Mouse (Mus musculus): ENCODE data around the gene Arnt2. TPM values are rescaled to one million over a fixed set of nuclear protein-coding genes. Genes with fewer than 3 reads are reported as not detected.

Arnt2 gene
- total and polyA plus RNA-seq, 2 experiments from 2014 or later, result 44.6 to 126 TPM

DNA sequence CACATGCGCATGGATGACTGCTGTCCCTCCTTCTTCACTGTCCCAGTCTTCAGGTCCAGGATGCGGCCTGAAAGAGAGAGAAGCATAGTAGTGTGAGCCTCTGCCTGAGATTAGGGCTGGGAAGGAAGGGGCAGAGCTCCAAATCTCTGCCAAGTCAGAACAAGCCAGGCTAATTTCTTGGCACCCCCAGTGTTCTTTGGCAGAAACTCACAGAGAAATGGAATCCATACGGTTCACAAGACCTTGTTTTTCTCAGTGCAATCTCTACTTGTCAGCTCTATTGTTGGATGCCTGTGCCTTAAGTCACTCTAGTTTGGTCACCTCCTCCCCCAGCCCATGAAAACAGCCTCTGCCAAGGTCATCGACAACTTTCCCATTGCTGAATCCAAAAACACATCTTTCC is 99.1 kb downstream of the Arnt2 start:
- H3K27me3 ChIP-seq (ENCODE audit: insufficient read depth, low read length), result no peaks in the 10 kb centered on the region
- no peak for TF ChIP-seq CTCF (IDR thresholded peaks at IDR 0.05; ENCODE audit: low read depth)
- H3K4me3 ChIP-seq (ENCODE audit: low read length), result no peak overlapping the region
- 50% methylated on average over 4 of the region's 4 CpGs for WGBS
- H3K9me3 ChIP-seq (ENCODE audit: low read length), result no peaks in the 10 kb centered on the region
- H3K4me2 ChIP-seq (ENCODE audit: low read depth, low read length), result no peak overlapping the region
- ATAC-seq, result no peak
- H3K36me3 ChIP-seq (ENCODE audit: insufficient read depth, low read length), result no peaks in the 10 kb centered on the region
- H3K27ac ChIP-seq, result no peak overlapping the region
- DNase-seq (ENCODE audit: low spot score), result peak; percentile 65
- no peak overlapping the region for H3K9ac ChIP-seq (replicated peaks; ENCODE audit: low read length)
- H3K4me1 ChIP-seq (ENCODE audit: insufficient read depth, low read length), result no peaks in the 10 kb centered on the region

DNA sequence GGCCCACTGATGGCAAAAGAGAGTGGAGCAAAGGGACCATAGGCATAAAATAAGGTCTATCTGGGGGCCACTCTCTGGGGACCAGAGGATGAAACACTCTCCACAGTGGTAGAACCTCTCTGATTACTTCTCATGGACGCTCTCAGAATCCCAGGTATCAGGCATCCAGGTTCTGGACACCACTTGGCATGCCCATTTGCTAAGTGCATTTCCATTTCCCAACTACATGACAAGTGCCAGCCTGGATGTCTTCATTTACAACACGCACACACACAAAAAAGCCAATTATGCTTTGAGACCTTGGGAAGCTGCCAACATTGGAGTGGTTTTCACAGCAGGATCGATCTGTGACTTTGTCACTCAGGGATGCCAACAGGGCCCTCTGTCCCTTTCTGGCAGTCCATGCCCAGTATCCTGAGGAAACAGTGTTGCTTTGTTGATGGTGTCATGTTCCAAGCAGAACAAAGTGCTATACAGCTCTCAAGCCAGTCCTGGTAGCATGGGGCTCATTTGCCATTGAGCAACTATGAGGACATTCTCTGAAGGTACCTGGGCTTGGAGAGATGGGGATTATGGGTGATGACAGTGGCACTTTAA is 102.5 kb downstream of the Arnt2 start:
- TF ChIP-seq CTCF (IDR thresholded peaks at IDR 0.05; ENCODE audit: low read depth), result no peak
- DNase-seq (ENCODE audit: low spot score), result peak; percentile 76
- WGBS, result 48% methylated on average over 3 of the region's 3 CpGs
- Histone ChIP-seq H3K27me3 (ENCODE audit: insufficient read depth, low read length) (no peaks in the 10 kb centered on the region), H3K27ac (no peak overlapping the region), H3K4me3 (ENCODE audit: low read length) (no peak overlapping the region), H3K36me3 (ENCODE audit: insufficient read depth, low read length) (peaks cover 3% of the 10 kb centered on the region; the same call in 1 of the 2 replicates), H3K4me2 (ENCODE audit: low read depth, low read length) (no peak overlapping the region), H3K9me3 (ENCODE audit: low read length) (no peaks in the 10 kb centered on the region), H3K4me1 (ENCODE audit: insufficient read depth, low read length) (no peaks in the 10 kb centered on the region), H3K9ac (replicated peaks; ENCODE audit: low read length) (no peak overlapping the region)
- peak; percentile 88 for ATAC-seq

DNA sequence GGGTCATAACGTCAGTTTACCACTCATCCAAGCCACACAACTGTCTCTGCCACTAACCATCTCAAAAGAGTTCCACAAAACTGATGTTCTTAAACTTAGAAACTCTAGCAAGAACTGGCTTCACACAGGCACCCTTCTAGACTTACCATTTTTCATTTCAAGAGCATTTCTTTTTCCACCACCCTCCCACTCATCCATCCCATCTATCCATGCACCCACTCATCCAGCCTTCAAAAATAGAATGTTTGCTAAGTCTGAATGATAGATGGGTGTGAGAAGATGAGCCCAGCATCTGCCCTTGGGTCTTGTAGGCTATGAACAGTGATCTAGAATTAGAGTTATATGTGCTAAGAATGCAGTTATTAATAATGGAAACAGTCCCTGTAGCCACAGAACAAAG is 109.7 kb downstream of the Arnt2 start:
- H3K9me3 ChIP-seq (ENCODE audit: low read length), result no peaks in the 10 kb centered on the region
- no peak overlapping the region for H3K4me3 ChIP-seq (ENCODE audit: low read length)
- H3K27me3 ChIP-seq (ENCODE audit: insufficient read depth, low read length), result no peaks in the 10 kb centered on the region
- H3K36me3 ChIP-seq (ENCODE audit: insufficient read depth, low read length), result peaks cover 1% of the 10 kb centered on the region; the same call in 1 of the 2 replicates
- no peak overlapping the region for H3K27ac ChIP-seq
- DNase-seq (ENCODE audit: low spot score) (no peak), ATAC-seq (no peak)
- H3K4me2 ChIP-seq (ENCODE audit: low read depth, low read length), result no peak overlapping the region
- H3K4me1 ChIP-seq (ENCODE audit: insufficient read depth, low read length), result no peaks in the 10 kb centered on the region
- 86% methylated on average over 1 of the region's 1 CpGs for WGBS
- no peak for TF ChIP-seq CTCF (IDR thresholded peaks at IDR 0.05; ENCODE audit: low read depth)
- H3K9ac ChIP-seq (replicated peaks; ENCODE audit: low read length), result no peak overlapping the region

DNA sequence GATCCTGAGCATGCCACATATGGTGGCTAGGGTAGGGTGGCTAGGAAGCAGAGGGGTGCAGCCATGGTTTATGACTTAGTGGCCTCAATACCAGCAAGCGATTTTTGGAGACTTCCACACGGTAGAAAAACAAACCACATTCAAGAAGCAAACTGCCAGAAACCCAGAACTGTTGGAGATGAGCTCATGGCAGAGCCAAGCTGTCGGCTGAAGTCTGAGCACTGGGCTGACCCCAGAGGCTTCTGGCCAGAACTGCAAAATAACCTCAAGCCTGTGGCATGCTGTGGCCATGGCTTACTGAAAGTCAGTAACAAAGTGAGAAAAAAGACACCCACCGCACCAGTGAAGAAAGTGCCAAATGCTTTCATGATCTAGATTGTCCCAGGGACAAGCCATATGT is 110.4 kb downstream of the Arnt2 start:
- WGBS, result 80% methylated on average over 4 of the region's 4 CpGs
- no peak for DNase-seq (ENCODE audit: low spot score)
- no peak overlapping the region for H3K27ac ChIP-seq
- no peak for TF ChIP-seq CTCF (IDR thresholded peaks at IDR 0.05; ENCODE audit: low read depth)
- no peaks in the 10 kb centered on the region; the same call in 1 of the 2 replicates for H3K36me3 ChIP-seq (ENCODE audit: insufficient read depth, low read length)
- H3K4me3 ChIP-seq (ENCODE audit: low read length), result no peak overlapping the region
- no peak for ATAC-seq
- no peak overlapping the region for H3K9ac ChIP-seq (replicated peaks; ENCODE audit: low read length)
- H3K27me3 ChIP-seq (ENCODE audit: insufficient read depth, low read length), result no peaks in the 10 kb centered on the region
- no peaks in the 10 kb centered on the region for H3K4me1 ChIP-seq (ENCODE audit: insufficient read depth, low read length)
- H3K4me2 ChIP-seq (ENCODE audit: low read depth, low read length), result no peak overlapping the region
- H3K9me3 ChIP-seq (ENCODE audit: low read length), result no peaks in the 10 kb centered on the region

DNA sequence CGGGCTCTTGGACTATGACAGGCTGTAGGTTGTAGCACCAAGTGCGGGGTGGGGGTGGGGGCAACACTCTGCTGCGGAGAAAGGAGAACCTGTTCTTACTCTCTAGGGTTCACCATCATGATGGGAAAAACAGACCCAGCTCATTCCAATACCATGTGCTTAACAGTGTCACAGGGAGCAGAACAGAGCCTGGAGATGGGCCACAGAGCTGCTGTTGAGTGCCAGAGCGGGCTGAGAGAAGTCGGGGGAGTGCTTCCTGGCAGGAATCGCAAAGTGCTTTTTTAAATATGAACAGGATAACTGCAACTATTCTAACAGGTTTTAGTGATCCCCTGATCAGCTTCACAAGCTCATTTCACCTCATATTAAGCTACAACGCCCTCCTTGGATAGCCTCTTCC is 116.9 kb downstream of the Arnt2 start:
- 91% methylated on average over 7 of the region's 7 CpGs for WGBS
- no peak for TF ChIP-seq CTCF (IDR thresholded peaks at IDR 0.05; ENCODE audit: low read depth)
- Histone ChIP-seq H3K4me1 (ENCODE audit: insufficient read depth, low read length) (no peaks in the 10 kb centered on the region), H3K9me3 (ENCODE audit: low read length) (no peaks in the 10 kb centered on the region), H3K4me3 (ENCODE audit: low read length) (no peak overlapping the region), H3K9ac (replicated peaks; ENCODE audit: low read length) (no peak overlapping the region), H3K27ac (no peak overlapping the region), H3K4me2 (ENCODE audit: low read depth, low read length) (no peak overlapping the region), H3K27me3 (ENCODE audit: insufficient read depth, low read length) (no peaks in the 10 kb centered on the region), H3K36me3 (ENCODE audit: insufficient read depth, low read length) (peaks cover 12% of the 10 kb centered on the region; the same call in 1 of the 2 replicates)
- ATAC-seq (no peak), DNase-seq (ENCODE audit: low spot score) (no peak)

DNA sequence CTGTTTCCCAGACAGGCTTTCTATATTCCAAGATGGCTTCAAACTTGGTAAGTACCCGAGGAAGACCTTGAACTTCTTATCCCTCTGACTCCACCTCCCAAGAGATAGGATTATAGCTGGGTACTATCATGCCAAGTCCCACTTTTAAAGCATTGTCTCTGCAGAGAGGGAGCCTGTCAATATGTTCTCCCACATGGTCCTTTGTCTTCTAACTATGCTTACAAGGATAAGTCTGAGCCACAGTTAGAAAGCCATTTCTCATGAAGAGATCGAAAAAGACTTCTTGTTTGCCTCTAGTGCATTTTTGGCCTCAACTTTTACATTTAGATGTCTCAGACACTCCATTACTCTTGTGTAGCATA is 122.8 kb downstream of the Arnt2 start:
- Histone ChIP-seq H3K27me3 (ENCODE audit: insufficient read depth, low read length) (no peaks in the 10 kb centered on the region), H3K27ac (no peak overlapping the region)
- no peak for ATAC-seq

DNA sequence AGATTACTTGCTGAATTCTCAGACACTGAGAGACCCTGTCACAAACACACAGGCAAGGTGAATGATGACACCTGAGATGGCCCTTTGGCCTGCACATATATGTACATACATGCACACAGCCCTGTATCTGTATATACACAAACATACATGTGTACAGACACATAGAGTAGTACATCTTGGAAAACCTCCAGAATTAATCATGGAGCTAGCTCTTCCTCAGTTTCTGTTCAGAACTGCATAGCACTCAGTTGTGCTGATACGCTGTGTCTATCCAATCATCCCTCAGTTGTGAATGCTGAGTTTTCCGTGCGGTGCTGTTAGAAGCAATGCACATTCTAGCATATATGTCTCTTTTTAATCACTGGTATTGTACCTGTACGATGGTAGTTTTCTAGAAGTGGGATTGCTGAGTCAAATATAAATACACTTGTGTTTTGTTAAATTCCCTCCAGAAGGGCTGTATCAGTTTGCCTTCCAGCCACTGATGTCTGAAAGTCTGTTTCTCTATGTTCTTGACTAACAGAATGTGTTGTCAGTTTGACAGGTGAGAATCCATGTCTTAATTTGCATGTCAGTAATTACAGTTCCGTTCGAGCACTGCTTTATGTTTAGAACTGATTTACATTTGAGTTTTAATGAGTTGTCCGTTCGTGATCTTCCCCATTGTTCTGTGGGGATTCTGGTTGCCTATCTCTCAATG is 123.3 kb downstream of the Arnt2 start:
- no peak for TF ChIP-seq CTCF (IDR thresholded peaks at IDR 0.05; ENCODE audit: low read depth)
- Histone ChIP-seq H3K36me3 (ENCODE audit: insufficient read depth, low read length) (peaks cover 27% of the 10 kb centered on the region; the same call in 1 of the 2 replicates), H3K4me3 (ENCODE audit: low read length) (no peak overlapping the region), H3K4me1 (ENCODE audit: insufficient read depth, low read length) (no peaks in the 10 kb centered on the region), H3K9ac (replicated peaks; ENCODE audit: low read length) (no peak overlapping the region), H3K27me3 (ENCODE audit: insufficient read depth, low read length) (no peaks in the 10 kb centered on the region), H3K9me3 (ENCODE audit: low read length) (no peaks in the 10 kb centered on the region), H3K4me2 (ENCODE audit: low read depth, low read length) (no peak overlapping the region), H3K27ac (no peak overlapping the region)
- no peak for ATAC-seq
- WGBS, result 77% methylated on average over 8 of the region's 8 CpGs
- no peak for DNase-seq (ENCODE audit: low spot score)

More for the DNA sequence above, 122.8 kb downstream of the Arnt2 start:
- 82% methylated on average over 2 of the region's 2 CpGs for WGBS
- Histone ChIP-seq H3K36me3 (ENCODE audit: insufficient read depth, low read length) (peaks cover 24% of the 10 kb centered on the region; the same call in 1 of the 2 replicates), H3K4me2 (ENCODE audit: low read depth, low read length) (no peak overlapping the region), H3K4me3 (ENCODE audit: low read length) (no peak overlapping the region), H3K9me3 (ENCODE audit: low read length) (no peaks in the 10 kb centered on the region), H3K4me1 (ENCODE audit: insufficient read depth, low read length) (no peaks in the 10 kb centered on the region), H3K9ac (replicated peaks; ENCODE audit: low read length) (no peak overlapping the region)
- no peak for DNase-seq (ENCODE audit: low spot score)
- TF ChIP-seq CTCF (IDR thresholded peaks at IDR 0.05; ENCODE audit: low read depth), result no peak

All from hindbrain, postnatal 0 days (tissue).